Mouse (Mus musculus) gastrocnemius, postnatal 10 days (tissue): ENCODE data around the gene Taok1. TPM values are rescaled to one million over a fixed set of nuclear protein-coding genes. Genes with fewer than 3 reads are reported as not detected.
A peak's percentile ranks its signal among the peaks of the same experiment; 100 is the strongest.

ENCODE experiments used
- DNase-seq: peaks from one replicate; pipeline ENCODE4 v3.0.0; 2021; ENCODE audit warnings: mixed read lengths
- total RNA-seq, 2 experiments: library from RNA; stranded (reverse); gene quantifications; 2 replicates each; pipeline ENCODE4 v1.2.3; 2021

Gene Taok1
- total RNA-seq, 2 experiments from 2014 or later: 39.7 to 43.7 TPM

DNA sequence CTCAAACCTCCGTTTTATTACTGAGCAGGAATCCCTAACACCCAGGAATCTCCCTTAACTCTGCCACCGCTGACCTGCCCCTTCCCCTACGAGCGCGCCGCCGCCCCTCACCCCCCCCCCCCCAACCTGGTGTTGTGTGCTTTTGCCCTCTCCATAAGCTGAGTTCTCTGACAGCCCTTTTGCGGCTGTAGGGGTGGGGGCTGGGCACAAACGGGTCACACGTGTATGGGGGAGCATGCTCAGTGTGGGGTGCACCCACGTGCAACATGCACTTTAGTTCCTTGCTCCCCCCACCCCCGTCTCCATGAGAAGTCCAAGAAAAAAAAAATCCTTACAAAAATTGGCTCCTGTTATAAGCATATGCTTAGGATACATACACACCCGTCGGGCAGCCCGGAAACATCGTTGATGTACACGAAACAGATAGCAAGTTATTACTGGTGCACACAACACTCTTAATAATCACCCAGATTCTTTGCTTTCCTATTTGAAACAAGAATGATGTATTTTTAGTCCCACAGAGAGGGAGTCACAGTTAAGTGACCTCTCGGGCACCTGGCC is 115.2 kb downstream of the Taok1 start:
- no peak for DNase-seq

- peak; percentile 71 for DNase-seq
Measured at GRCm38 (mm10) chr11:77491502-77492291, 115.9 kb downstream of the Taok1 start.

- DNase-seq: peak; percentile 92
Measured at GRCm38 (mm10) chr11:77491123-77491501, 116.5 kb downstream of the Taok1 start.

- no peak for DNase-seq
Measured at GRCm38 (mm10) chr11:77490451-77490850, 117.2 kb downstream of the Taok1 start.

GRCm38 (mm10) chr11:77489591-77490235 is 117.9 kb downstream of the Taok1 start, which contains the start of gene Ankrd13b:
TSS of gene Ankrd13b (minus strand) at chr11:77489678.
- peak; percentile 74 for DNase-seq

DNA sequence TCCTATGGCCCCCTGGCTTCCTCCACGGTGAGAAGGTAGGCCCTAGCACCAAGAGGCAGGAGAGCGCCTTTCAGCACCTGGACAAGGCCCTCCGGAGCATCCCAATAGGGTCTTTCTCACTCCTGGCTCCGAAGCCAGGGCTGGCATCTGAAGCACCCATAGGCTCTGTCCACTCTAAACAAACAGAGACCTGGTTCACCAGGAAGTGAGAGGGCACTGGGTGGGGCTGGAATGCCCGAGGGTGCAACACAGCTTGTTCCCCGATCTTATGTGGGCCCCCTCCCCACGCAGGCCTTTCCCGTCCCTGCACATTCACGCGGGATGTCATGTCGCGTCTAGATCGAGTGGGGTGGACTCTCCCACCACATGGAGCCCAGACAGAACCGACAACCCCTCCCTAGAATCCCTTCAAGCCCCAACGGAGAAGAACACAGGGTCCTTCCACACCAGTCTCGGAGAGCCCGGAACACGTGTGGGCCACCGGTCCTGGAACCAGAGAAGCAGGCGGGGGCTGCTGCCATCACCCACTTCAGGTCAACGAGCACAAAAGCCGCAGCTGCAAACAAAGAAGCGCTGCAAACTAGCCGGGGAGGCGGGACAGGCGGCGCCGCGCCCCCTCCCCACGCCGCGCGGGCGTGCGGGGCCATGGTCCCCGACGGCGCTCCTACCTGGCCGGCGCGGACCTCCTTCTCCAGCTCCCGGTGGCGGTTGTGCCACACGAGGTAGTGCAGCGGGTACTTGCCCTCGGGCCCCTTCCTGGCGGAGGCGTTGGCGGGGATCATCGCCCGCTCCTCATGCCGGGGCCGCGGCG is 118.6 kb downstream of the Taok1 start:
- DNase-seq: no peak

- no peak for DNase-seq
Measured at GRCm38 (mm10) chr11:77486798-77487197, 120.8 kb downstream of the Taok1 start.

DNA sequence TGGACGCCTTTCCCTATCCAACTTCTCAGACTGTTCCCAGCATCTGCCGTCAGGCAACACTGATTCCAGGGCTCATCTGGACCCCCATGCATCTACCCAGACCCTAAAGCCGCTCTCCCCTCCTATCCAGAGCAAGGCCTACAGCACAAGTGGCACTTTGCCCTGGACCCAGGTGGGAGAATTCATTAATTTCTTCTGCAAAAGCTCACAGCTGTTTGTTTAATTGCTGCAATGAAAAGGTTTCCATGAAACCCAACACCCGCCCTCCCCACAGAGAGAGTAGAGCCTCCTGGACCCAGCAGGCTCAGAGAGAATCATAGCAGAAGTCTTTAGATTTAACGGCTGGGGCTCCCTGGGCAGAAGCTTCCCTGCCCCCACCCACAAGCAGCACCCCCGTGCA is 122.4 kb downstream of the Taok1 start:
- DNase-seq: no peak

DNA sequence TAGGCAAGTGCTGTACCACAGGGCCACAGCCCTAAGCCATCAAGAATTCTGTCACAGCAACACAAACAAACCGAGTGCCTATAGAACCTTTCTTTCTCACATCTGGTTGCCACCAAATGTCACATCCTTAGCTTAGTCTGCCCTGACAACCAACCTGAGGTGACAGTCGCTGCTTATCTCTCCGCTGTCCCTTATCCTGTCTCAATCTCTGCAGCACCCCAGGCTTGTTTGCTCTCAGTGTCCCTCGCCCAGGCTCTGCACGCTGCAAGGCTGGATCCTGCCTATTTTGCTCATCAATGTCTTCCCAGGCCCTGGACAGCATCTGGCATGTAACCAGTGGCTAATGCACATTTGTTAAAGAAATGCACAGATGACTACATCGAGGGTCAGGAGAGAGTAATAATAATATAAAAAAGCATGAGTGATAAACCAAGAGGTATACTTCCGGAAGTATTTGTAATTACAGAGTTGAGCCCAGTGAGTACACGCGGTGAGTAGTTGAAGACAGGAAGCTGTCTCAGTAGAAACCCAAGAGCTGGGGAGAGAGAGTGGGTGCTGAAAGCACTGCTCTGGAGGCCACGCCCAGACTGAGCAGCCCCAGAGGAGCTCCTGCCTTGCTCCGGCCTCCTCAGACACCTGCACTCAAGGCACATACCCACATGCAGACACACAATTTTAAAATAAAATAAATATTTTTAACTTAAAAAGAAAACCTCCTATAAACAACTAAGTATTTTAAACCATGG is 123.9 kb downstream of the Taok1 start:
- no peak for DNase-seq

- DNase-seq: peak; percentile 3
Measured at GRCm38 (mm10) chr11:77483043-77483442, 124.6 kb downstream of the Taok1 start.

Other genes starting within 250 kb of the Taok1 start
- gene Coro6, start 145.4 kb downstream of the Taok1 start, total RNA-seq: 10 to 100 TPM; 61.7 to 67.7 TPM
- gene Ankrd13b, start 118.1 kb downstream of the Taok1 start, total RNA-seq: 1 to 10 TPM; 7.2 to 9.3 TPM
- 10 to 100 TPM; 31.5 to 39.9 TPM for gene Git1, start 114.3 kb downstream of the Taok1 start, total RNA-seq
- gene Abhd15, start 92.7 kb downstream of the Taok1 start, total RNA-seq: under 1 TPM; 0.70 to 0.81 TPM
- 10 to 100 TPM in 1 of 2 experiments, 1 to 10 TPM in 1; 7.7 to 10.0 TPM for gene Trp53i13, start 91.8 kb downstream of the Taok1 start, total RNA-seq
- gene Gm10392, start 88.6 kb downstream of the Taok1 start, total RNA-seq: not detected
- 10 to 100 TPM; 43.0 to 57.7 TPM for gene Nufip2, start 78.3 kb upstream of the Taok1 start, total RNA-seq
- not detected for gene Cryba1, start 117.5 kb upstream of the Taok1 start, total RNA-seq
- 100 to 1,000 TPM; 300 to 302 TPM for gene Myo18a, start 155.4 kb upstream of the Taok1 start, total RNA-seq
- gene Gm10277, start 179.9 kb upstream of the Taok1 start, total RNA-seq: not detected